Mouse (Mus musculus) CH12.LX (cell line): ENCODE data around the gene Cyb5rl. TPM values are rescaled to one million over a fixed set of nuclear protein-coding genes. Genes with fewer than 3 reads are reported as not detected.

Source experiments
- DNase-seq: peaks from one replicate; pipeline ENCODE4 v3.0.0-alpha.2; 2013; ENCODE audit errors: extremely low read depth
- H3K27ac ChIP-seq: 2 replicates; pipeline ENCODE4 v1.5.1; 2012; ENCODE audit warnings: low read depth, mild to moderate bottlenecking, control low read depth, moderate library complexity; ENCODE audit not compliant: insufficient read depth
- H3K27me3 ChIP-seq: replicated peaks from 2 replicates; pipeline ENCODE3; 2012; ENCODE audit warnings: inconsistent platforms
- H3K36me3 ChIP-seq, 2 experiments: replicated peaks in 1 of 2; 2 replicates each; pipeline versions ENCODE3 to v1.6.1; 2012; ENCODE audit warnings: inconsistent platforms in 1 of 2, low read length in 1 of 2, mild to moderate bottlenecking in 1 of 2, mixed read lengths in 1 of 2, moderate library complexity in 1 of 2; ENCODE audit not compliant: control insufficient read depth in 1 of 2, insufficient read depth in 1 of 2
- H3K4me1 ChIP-seq, 2 experiments: 2 replicates each; pipeline ENCODE4 v1.6.1; 2012; ENCODE audit warnings: inconsistent platforms in 1 of 2, moderate library complexity in 1 of 2; ENCODE audit not compliant: insufficient read depth in 2 of 2, control insufficient read depth in 1 of 2
- H3K4me2 ChIP-seq: 2 replicates; pipeline ENCODE4 v1.6.1; 2012; ENCODE audit warnings: low read depth, mild to moderate bottlenecking, control low read depth; ENCODE audit not compliant: poor library complexity, insufficient read depth, severe bottlenecking
- H3K4me3 ChIP-seq, 3 experiments: fragments of 150-350 bp in 1 of 3; sonication (generic) in 1 of 3; replicated peaks in 1 of 3; 2 replicates each; pipeline versions ENCODE3 to v1.5.1; 2011 to 2012; ENCODE audit warnings: low read depth in 2 of 3, low read length in 2 of 3, mild to moderate bottlenecking in 2 of 3, moderate library complexity in 2 of 3, control low read depth in 1 of 3, improper control_type of control experiment in 1 of 3, inconsistent platforms in 1 of 3, mixed read lengths in 1 of 3; ENCODE audit not compliant: poor library complexity in 1 of 3
- H3K79me2 ChIP-seq: replicated peaks from 2 replicates; pipeline ENCODE4 v1.6.1; 2012; ENCODE audit warnings: mild to moderate bottlenecking, moderate library complexity; ENCODE audit not compliant: control insufficient read depth, poor library complexity, insufficient read depth, severe bottlenecking; ENCODE audit errors: extremely low read depth
- H3K9ac ChIP-seq: 2 replicates; pipeline ENCODE4 v1.6.1; 2012; ENCODE audit warnings: low read depth, mild to moderate bottlenecking, control low read depth, moderate library complexity; ENCODE audit not compliant: insufficient read depth
- H3K9me3 ChIP-seq: replicated peaks from 2 replicates; pipeline ENCODE3; 2012; ENCODE audit warnings: low read length, inconsistent platforms, mixed read lengths
- BHLHE40 ChIP-seq: IDR thresholded peaks from 2 replicates; pipeline ENCODE4 v1.6.1; 2011; ENCODE audit warnings: mild to moderate bottlenecking, low read depth, low read length, improper control_type of control experiment
- CHD1 ChIP-seq: IDR thresholded peaks from 2 replicates; pipeline ENCODE4 v1.6.1; 2012; ENCODE audit warnings: low read depth, low read length, improper control_type of control experiment, inconsistent platforms
- CTCF ChIP-seq, 2 experiments: IDR thresholded peaks in 1 of 2; conservative IDR thresholded peaks in 1 of 2; 2 replicates each; pipeline ENCODE4 v1.5.1; 2011 to 2012; ENCODE audit warnings: low read depth in 2 of 2, low read length in 2 of 2, improper control_type of control experiment in 1 of 2, inconsistent platforms in 1 of 2, mild to moderate bottlenecking in 1 of 2, moderate library complexity in 1 of 2
- E2F4 ChIP-seq: IDR thresholded peaks from 2 replicates; pipeline ENCODE4 v1.6.1; 2011; ENCODE audit warnings: low read depth, low read length, improper control_type of control experiment; ENCODE audit not compliant: insufficient replicate concordance
- ELF1 ChIP-seq: IDR thresholded peaks from 2 replicates; pipeline ENCODE4 v1.6.1; 2014; ENCODE audit warnings: low read depth, mild to moderate bottlenecking, inconsistent platforms, low read length, improper control_type of control experiment
- EP300 ChIP-seq: IDR thresholded peaks from 2 replicates; pipeline ENCODE4 v1.6.1; 2011; ENCODE audit warnings: low read length, improper control_type of control experiment
- ETS1 ChIP-seq: conservative IDR thresholded peaks from 2 replicates; pipeline ENCODE4 v1.6.1; 2012; ENCODE audit warnings: low read depth, mild to moderate bottlenecking, inconsistent platforms, low read length, improper control_type of control experiment, moderate library complexity
- IRF4 ChIP-seq: IDR thresholded peaks from 2 replicates; pipeline ENCODE4 v1.6.1; 2014; ENCODE audit warnings: low read depth, mild to moderate bottlenecking, inconsistent platforms, low read length, improper control_type of control experiment
- JUN ChIP-seq: IDR thresholded peaks from 2 replicates; pipeline ENCODE4 v1.6.1; 2011; ENCODE audit warnings: low read depth, mild to moderate bottlenecking, low read length, improper control_type of control experiment, moderate library complexity; ENCODE audit not compliant: insufficient read depth
- KAT2A ChIP-seq: IDR thresholded peaks from 2 replicates; pipeline ENCODE4 v1.6.1; 2012; ENCODE audit warnings: low read length, improper control_type of control experiment, inconsistent platforms; ENCODE audit not compliant: insufficient replicate concordance
- MAZ ChIP-seq: IDR thresholded peaks from 2 replicates; pipeline ENCODE4 v1.6.1; 2012; ENCODE audit warnings: low read depth, mild to moderate bottlenecking, inconsistent platforms, low read length, improper control_type of control experiment, moderate library complexity
- MYC ChIP-seq: IDR thresholded peaks from 2 replicates; pipeline ENCODE4 v1.6.1; 2011; ENCODE audit warnings: low read depth, mild to moderate bottlenecking, improper control_type of control experiment, low read length
- NELFE ChIP-seq: IDR thresholded peaks from 2 replicates; pipeline ENCODE4 v1.6.1; 2011; ENCODE audit warnings: low read depth, low read length, improper control_type of control experiment
- NRF1 ChIP-seq: IDR thresholded peaks from 2 replicates; pipeline ENCODE4 v1.6.1; 2014; ENCODE audit warnings: low read depth, mild to moderate bottlenecking, inconsistent platforms, low read length, improper control_type of control experiment, moderate library complexity
- POLR2AphosphoS2 ChIP-seq: IDR thresholded peaks from 2 replicates; pipeline ENCODE4 v1.6.1; 2011; ENCODE audit warnings: low read depth, low read length, improper control_type of control experiment
- RAD21 ChIP-seq: IDR thresholded peaks from 2 replicates; pipeline ENCODE4 v1.6.1; 2011; ENCODE audit warnings: low read depth, mild to moderate bottlenecking, low read length, improper control_type of control experiment, moderate library complexity
- RCOR1 ChIP-seq: conservative IDR thresholded peaks from 2 replicates; pipeline ENCODE4 v1.6.1; 2012; ENCODE audit warnings: low read depth, mild to moderate bottlenecking, inconsistent platforms, low read length, improper control_type of control experiment
- SMC3 ChIP-seq: IDR thresholded peaks from 2 replicates; pipeline ENCODE4 v1.6.1; 2011; ENCODE audit warnings: low read depth, low read length, improper control_type of control experiment
- ZNF384 ChIP-seq: IDR thresholded peaks from 2 replicates; pipeline ENCODE4 v1.6.1; 2012; ENCODE audit warnings: low read depth, low read length, improper control_type of control experiment, inconsistent platforms
- dilution Hi-C: fragments of 300-500 bp; cut with MboI; formaldehyde crosslinking; loops from 2 replicates; pipeline ENCODE4 v1.14.3; 2020; ENCODE audit warnings: low sequenced_read_pairs; ENCODE audit not compliant: extremely low pct_unique_long_range_greater_than_20kb, extremely low pct_ligation_motif_present
- in situ Hi-C: fragments of 300-500 bp; cut with MboI; formaldehyde crosslinking; loops from 3 replicates; pipeline ENCODE4 v1.14.3; 2019; ENCODE audit warnings: low sequenced_read_pairs, low pct_ligation_motif_present, low pct_unique_long_range_greater_than_20kb, mixed read lengths
- polyA plus RNA-seq: library from polyadenylated mRNA; unstranded; fragments of >175 nt; gene quantifications from 2 replicates; pipeline ENCODE4 v1.2.1, GENCODE M21; 2012; ENCODE audit warnings: low read depth; ENCODE audit not compliant: insufficient read length
- total RNA-seq, 2 experiments: library from RNA; depleted of rRNA; stranded (reverse); fragments of 300-350 nt in 1 of 2; fragments of >200 nt in 1 of 2; gene quantifications; 2 replicates each; pipeline ENCODE4 v1.2.3; 2012 to 2014

Gene Cyb5rl
- total and polyA plus RNA-seq, 3 experiments: 14.0 to 22.7 (median 19.3) TPM

GRCm38 (mm10) chr4:107019027-107019426 is 47.8 kb upstream of the Cyb5rl start:
- in situ Hi-C loops (no loop called here), dilution Hi-C loops (no loop called here)
- no peak for DNase-seq
- Histone ChIP-seq H3K4me1 (peaks cover 21 to 100% of the 10 kb centered on the region in 2 experiments), H3K79me2 (no peaks in the 10 kb centered on the region; the same call in 1 of the 2 replicates), H3K9ac (no peak overlapping the region), H3K4me3 (no peak overlapping the region), H3K4me2 (no peak overlapping the region), H3K36me3 (peaks cover 0 to 76% of the 10 kb centered on the region in 2 experiments), H3K27ac (no peak overlapping the region), H3K27me3 (no peaks in the 10 kb centered on the region), H3K9me3 (no peaks in the 10 kb centered on the region)
- TF ChIP-seq EP300 (no peak), BHLHE40 (no peak), RCOR1 (no peak), ETS1 (no peak), MYC (no peak), MAZ (no peak), KAT2A (no peak), ELF1 (no peak)

GRCm38 (mm10) chr4:107020287-107021000 is 46.3 kb upstream of the Cyb5rl start:
- Histone ChIP-seq H3K4me2 (no peak overlapping the region), H3K9ac (no peak overlapping the region), H3K27ac (no peak overlapping the region), H3K9me3 (no peaks in the 10 kb centered on the region), H3K27me3 (no peaks in the 10 kb centered on the region), H3K4me3 (no peak overlapping the region), H3K79me2 (no peaks in the 10 kb centered on the region; the same call in 1 of the 2 replicates), H3K4me1 (peaks cover 16 to 100% of the 10 kb centered on the region in 2 experiments), H3K36me3 (peaks cover 0 to 69% of the 10 kb centered on the region in 2 experiments)
- dilution Hi-C loops (no loop called here), in situ Hi-C loops (no loop called here)
- no peak for DNase-seq
- TF ChIP-seq CHD1 (no peak), E2F4 (no peak), JUN (no peak), ZNF384 (no peak), BHLHE40 (no peak), SMC3 (no peak), IRF4 (no peak), ETS1 (no peak), NRF1 (no peak), NELFE (no peak), POLR2AphosphoS2 (no peak), KAT2A (no peak), MYC (no peak), RAD21 (no peak), ELF1 (no peak), CTCF (conservative IDR thresholded peaks at IDR 0.05 in 1 of 2, IDR thresholded peaks at IDR 0.05 in 1 of 2; ENCODE audit: low read depth in 2 of 2, low read length in 2 of 2) (no peak)
